Mouse (Mus musculus) MEL (cell line): ENCODE data around the gene Fbxl8. TPM values are rescaled to one million over a fixed set of nuclear protein-coding genes. Genes with fewer than 3 reads are reported as not detected.

Experiments used
- DNase-seq: peaks from one replicate; pipeline ENCODE4 v3.0.0; 2011; ENCODE audit warnings: low read depth, low spot score
- H3K27ac ChIP-seq: 2 replicates; pipeline ENCODE4 v1.5.1; 2012; ENCODE audit warnings: low read depth, mild to moderate bottlenecking, control low read depth, low read length, moderate library complexity; ENCODE audit not compliant: control insufficient read depth
- H3K27me3 ChIP-seq, 2 experiments: fragments of 150-350 bp in 1 of 2; sonication (generic) in 1 of 2; 2 replicates each; pipeline ENCODE4 v1.6.1; 2012; ENCODE audit warnings: low read length in 2 of 2, mild to moderate bottlenecking in 2 of 2, improper control_type of control experiment in 1 of 2, moderate library complexity in 1 of 2; ENCODE audit not compliant: insufficient read depth in 2 of 2, control insufficient read depth in 1 of 2
- H3K36me3 ChIP-seq, 2 experiments: 2 replicates each; pipeline ENCODE4 v1.6.1; 2012 to 2014; ENCODE audit warnings: low read length in 2 of 2, improper control_type of control experiment in 1 of 2, inconsistent platforms in 1 of 2, mild to moderate bottlenecking in 1 of 2; ENCODE audit not compliant: insufficient read depth in 2 of 2, control insufficient read depth in 1 of 2
- H3K4me1 ChIP-seq, 2 experiments: fragments of 150-350 bp in 1 of 2; sonication (generic) in 1 of 2; 2 replicates each; pipeline ENCODE4 v1.6.1; 2012; ENCODE audit warnings: low read length in 2 of 2, improper control_type of control experiment in 1 of 2, mild to moderate bottlenecking in 1 of 2; ENCODE audit not compliant: insufficient read depth in 2 of 2, control insufficient read depth in 1 of 2
- H3K4me3 ChIP-seq, 2 experiments: fragments of 150-350 bp in 1 of 2; sonication (generic) in 1 of 2; 2 replicates each; pipeline ENCODE4 v1.5.1; 2012; ENCODE audit warnings: low read depth in 2 of 2, low read length in 2 of 2, mild to moderate bottlenecking in 2 of 2, moderate library complexity in 2 of 2, control low read depth in 1 of 2, improper control_type of control experiment in 1 of 2; ENCODE audit not compliant: control insufficient read depth in 1 of 2, insufficient read depth in 1 of 2
- H3K79me2 ChIP-seq: 2 replicates; pipeline ENCODE4 v1.6.1; 2012; ENCODE audit warnings: mild to moderate bottlenecking, low read length, moderate library complexity; ENCODE audit not compliant: control insufficient read depth, poor library complexity, insufficient read depth
- H3K9ac ChIP-seq: 2 replicates; pipeline ENCODE4 v1.6.1; 2012; ENCODE audit warnings: low read depth, mild to moderate bottlenecking, control low read depth, low read length, moderate library complexity; ENCODE audit not compliant: control insufficient read depth, poor library complexity, severe bottlenecking
- H3K9me3 ChIP-seq: fragments of 150-350 bp; sonication (generic); replicated peaks from 2 replicates; pipeline ENCODE4 v1.6.1; 2012; ENCODE audit warnings: mild to moderate bottlenecking, low read length, improper control_type of control experiment, moderate library complexity; ENCODE audit not compliant: insufficient read depth
- BHLHE40 ChIP-seq: IDR thresholded peaks from 2 replicates; pipeline ENCODE4 v1.6.1; 2012; ENCODE audit warnings: low read depth, mild to moderate bottlenecking, inconsistent platforms, low read length, improper control_type of control experiment, borderline replicate concordance
- CHD1 ChIP-seq: IDR thresholded peaks from 2 replicates; pipeline ENCODE4 v1.6.1; 2012; ENCODE audit warnings: low read depth, mild to moderate bottlenecking, inconsistent platforms, low read length, improper control_type of control experiment
- CHD2 ChIP-seq: IDR thresholded peaks from 2 replicates; pipeline ENCODE4 v1.6.1; 2011; ENCODE audit warnings: low read length, improper control_type of control experiment
- CTCF ChIP-seq, 3 experiments: IDR thresholded peaks in 2 of 3; conservative IDR thresholded peaks in 1 of 3; 2 replicates each; pipeline ENCODE4 v1.5.1; 2011 to 2012; ENCODE audit warnings: low read length in 3 of 3, low read depth in 2 of 3, mild to moderate bottlenecking in 2 of 3, improper control_type of control experiment in 1 of 3, inconsistent platforms in 1 of 3, mixed read lengths in 1 of 3, moderate library complexity in 1 of 3; ENCODE audit not compliant: control insufficient read depth in 1 of 3, insufficient read depth in 1 of 3, poor library complexity in 1 of 3, severe bottlenecking in 1 of 3
- E2F4 ChIP-seq: IDR thresholded peaks from 2 replicates; pipeline ENCODE4 v1.6.1; 2011; ENCODE audit warnings: low read depth, low read length, improper control_type of control experiment, borderline replicate concordance
- EP300 ChIP-seq, 2 experiments: IDR thresholded peaks; 2 replicates each; pipeline ENCODE4 v1.6.1; 2011; ENCODE audit warnings: improper control_type of control experiment in 2 of 2, low read length in 2 of 2, low read depth in 1 of 2, mild to moderate bottlenecking in 1 of 2
- GABPA ChIP-seq: IDR thresholded peaks from 2 replicates; pipeline ENCODE4 v1.6.1; 2012; ENCODE audit warnings: low read depth, mild to moderate bottlenecking, inconsistent platforms, low read length, improper control_type of control experiment, moderate library complexity
- JUND ChIP-seq: IDR thresholded peaks from 2 replicates; pipeline ENCODE4 v1.6.1; 2011; ENCODE audit warnings: low read depth, mild to moderate bottlenecking, improper control_type of control experiment, low read length
- MAX ChIP-seq: IDR thresholded peaks from 2 replicates; pipeline ENCODE4 v1.6.1; 2011; ENCODE audit warnings: low read length, improper control_type of control experiment
- MAZ ChIP-seq: IDR thresholded peaks from 2 replicates; pipeline ENCODE4 v1.6.1; 2012; ENCODE audit warnings: low read depth, mild to moderate bottlenecking, inconsistent platforms, low read length, improper control_type of control experiment
- MXI1 ChIP-seq: IDR thresholded peaks from 2 replicates; pipeline ENCODE4 v1.6.1; 2011; ENCODE audit warnings: mild to moderate bottlenecking, low read depth, low read length, improper control_type of control experiment
- MYB ChIP-seq: IDR thresholded peaks from 2 replicates; pipeline ENCODE4 v1.6.1; 2011; ENCODE audit warnings: mild to moderate bottlenecking, low read depth, low read length, improper control_type of control experiment
- MYC ChIP-seq: IDR thresholded peaks from 2 replicates; pipeline ENCODE4 v1.6.1; 2011; ENCODE audit warnings: low read depth, mild to moderate bottlenecking, low read length, improper control_type of control experiment, moderate library complexity
- NELFE ChIP-seq: IDR thresholded peaks from 2 replicates; pipeline ENCODE4 v1.6.1; 2011; ENCODE audit warnings: low read depth, low read length, improper control_type of control experiment
- NRF1 ChIP-seq: IDR thresholded peaks from 2 replicates; pipeline ENCODE4 v1.6.1; 2014; ENCODE audit warnings: low read depth, mild to moderate bottlenecking, inconsistent platforms, low read length, improper control_type of control experiment, moderate library complexity; ENCODE audit not compliant: poor library complexity, insufficient read depth, severe bottlenecking
- POLR2A ChIP-seq, 2 experiments: IDR thresholded peaks; 2 replicates each; pipeline ENCODE4 v1.6.1; 2011 to 2012; ENCODE audit warnings: low read length in 2 of 2, mild to moderate bottlenecking in 2 of 2, control low read depth in 1 of 2, improper control_type of control experiment in 1 of 2, low read depth in 1 of 2, moderate library complexity in 1 of 2; ENCODE audit not compliant: control insufficient read depth in 1 of 2, insufficient read depth in 1 of 2, poor library complexity in 1 of 2
- POLR2AphosphoS2 ChIP-seq: IDR thresholded peaks from 2 replicates; pipeline ENCODE4 v1.6.1; 2011; ENCODE audit warnings: low read length, improper control_type of control experiment
- POLR2AphosphoS5 ChIP-seq: IDR thresholded peaks from 2 replicates; pipeline ENCODE4 v1.6.1; 2012; ENCODE audit warnings: low read depth, borderline replicate concordance, mild to moderate bottlenecking, inconsistent platforms, low read length, moderate library complexity, mixed read lengths
- RCOR1 ChIP-seq: IDR thresholded peaks from 2 replicates; pipeline ENCODE4 v1.6.1; 2012; ENCODE audit warnings: low read depth, mild to moderate bottlenecking, inconsistent platforms, low read length, improper control_type of control experiment
- SIN3A ChIP-seq: IDR thresholded peaks from 2 replicates; pipeline ENCODE4 v1.6.1; 2012; ENCODE audit warnings: low read length, improper control_type of control experiment, inconsistent platforms
- SMC3 ChIP-seq: IDR thresholded peaks from 2 replicates; pipeline ENCODE4 v1.6.1; 2011; ENCODE audit warnings: low read depth, low read length, improper control_type of control experiment
- TAL1 ChIP-seq: IDR thresholded peaks from 2 replicates; pipeline ENCODE4 v1.6.1; 2012; ENCODE audit warnings: mild to moderate bottlenecking, inconsistent platforms, low read length, moderate library complexity, mixed read lengths
- TBP ChIP-seq: IDR thresholded peaks from 2 replicates; pipeline ENCODE4 v1.8.0; 2011; ENCODE audit warnings: low read depth, low read length, improper control_type of control experiment
- TCF12 ChIP-seq: IDR thresholded peaks from 2 replicates; pipeline ENCODE4 v1.6.1; 2014; ENCODE audit warnings: low read depth, mild to moderate bottlenecking, inconsistent platforms, low read length, improper control_type of control experiment, moderate library complexity
- USF2 ChIP-seq, 2 experiments: IDR thresholded peaks; 2 replicates each; pipeline ENCODE4 v1.6.1; 2011 to 2012; ENCODE audit warnings: improper control_type of control experiment in 2 of 2, low read length in 2 of 2, borderline replicate concordance in 1 of 2, inconsistent platforms in 1 of 2, low read depth in 1 of 2, mild to moderate bottlenecking in 1 of 2; ENCODE audit not compliant: insufficient read depth in 1 of 2
- ZC3H11A ChIP-seq: IDR thresholded peaks from 2 replicates; pipeline ENCODE4 v1.6.1; 2012; ENCODE audit warnings: low read depth, mild to moderate bottlenecking, inconsistent platforms, low read length, improper control_type of control experiment
- ZKSCAN1 ChIP-seq: IDR thresholded peaks from 2 replicates; pipeline ENCODE4 v1.6.1; 2012; ENCODE audit warnings: low read depth, mild to moderate bottlenecking, inconsistent platforms, low read length, improper control_type of control experiment, moderate library complexity
- ZNF384 ChIP-seq: IDR thresholded peaks from 2 replicates; pipeline ENCODE4 v1.6.1; 2012; ENCODE audit warnings: low read depth, mild to moderate bottlenecking, inconsistent platforms, low read length, improper control_type of control experiment
- polyA plus RNA-seq, 2 experiments: library from polyadenylated mRNA; stranded (reverse) in 1 of 2; unstranded in 1 of 2; fragments of >175 nt in 1 of 2; fragments of >200 nt in 1 of 2; gene quantifications; 2 replicates each; pipeline versions ENCODE4 v1.2.1 to v1.2.4; 2012; ENCODE audit warnings: low replicate concordance in 2 of 2, low read depth in 1 of 2; ENCODE audit not compliant: insufficient read length in 2 of 2, insufficient read depth in 1 of 2, missing spikeins in 1 of 2
- total RNA-seq: library from RNA; depleted of rRNA; stranded (reverse); fragments of 300-350 nt; gene quantifications from 2 replicates; pipeline ENCODE4 v1.2.3, GENCODE M21; 2012

Fbxl8 gene
- total and polyA plus RNA-seq, 3 experiments = 4.1 to 7.2 TPM; not detected in 1

DNA sequence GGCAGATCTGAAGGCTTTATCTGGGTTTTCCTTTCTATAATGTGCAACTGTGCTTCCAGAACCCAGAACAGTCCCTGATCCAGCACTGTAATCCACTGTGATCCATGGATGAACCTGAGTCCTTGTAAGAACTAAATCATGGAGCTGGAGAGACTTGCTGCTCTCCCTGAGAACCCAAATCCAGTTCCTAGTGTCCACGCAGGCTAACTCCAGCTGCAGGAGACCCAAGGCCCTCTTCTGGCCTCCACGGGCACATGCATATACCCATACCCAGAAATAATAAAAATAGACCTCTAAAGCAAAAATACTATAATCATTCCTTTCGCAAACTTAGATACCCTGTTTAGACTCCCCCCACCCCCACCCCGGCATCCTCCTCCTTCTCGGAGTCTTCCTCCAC is 23.8 kb downstream of the Fbxl8 start:
- no peaks in the 10 kb centered on the region for H3K27me3 ChIP-seq
- H3K27ac ChIP-seq = no peak overlapping the region; the same call in 1 of the 2 replicates
- peak; percentile 58 for DNase-seq
- TF ChIP-seq TBP = no peak
- 0 out of 2 replicates have a peak, but pooled peaks have one; percentile 14 for TF ChIP-seq MAZ
- no peak for TF ChIP-seq JUND
- TF ChIP-seq SIN3A = no peak; the same call in 1 of the 2 replicates
- peak; percentile 9 to 20 (median 19); a peak in 2 of 6 replicates for TF ChIP-seq CTCF (IDR thresholded peaks at IDR 0.05 in 2 of 3, conservative IDR thresholded peaks at IDR 0.05 in 1 of 3; ENCODE audit: control insufficient read depth in 1 of 3, insufficient read depth in 1 of 3, low read depth in 2 of 3, low read length in 3 of 3, poor library complexity in 1 of 3, severe bottlenecking in 1 of 3)
- TF ChIP-seq SMC3 = peak; percentile 36
- TF ChIP-seq, all 39 proteins: peak for 3
- H3K4me1 ChIP-seq = peaks cover 4 to 20% of the 10 kb centered on the region in 2 experiments; a peak in 3 of 4 replicates
- H3K36me3 ChIP-seq = peaks cover 0 to 6% of the 10 kb centered on the region in 2 experiments; a peak in 2 of 4 replicates
- no peaks in the 10 kb centered on the region for H3K9me3 ChIP-seq
- H3K9ac ChIP-seq = peak overlapping the region; percentile 59
- H3K79me2 ChIP-seq = peaks cover 3% of the 10 kb centered on the region
- H3K4me3 ChIP-seq = peak overlapping the region; percentile 70 to 86

DNA sequence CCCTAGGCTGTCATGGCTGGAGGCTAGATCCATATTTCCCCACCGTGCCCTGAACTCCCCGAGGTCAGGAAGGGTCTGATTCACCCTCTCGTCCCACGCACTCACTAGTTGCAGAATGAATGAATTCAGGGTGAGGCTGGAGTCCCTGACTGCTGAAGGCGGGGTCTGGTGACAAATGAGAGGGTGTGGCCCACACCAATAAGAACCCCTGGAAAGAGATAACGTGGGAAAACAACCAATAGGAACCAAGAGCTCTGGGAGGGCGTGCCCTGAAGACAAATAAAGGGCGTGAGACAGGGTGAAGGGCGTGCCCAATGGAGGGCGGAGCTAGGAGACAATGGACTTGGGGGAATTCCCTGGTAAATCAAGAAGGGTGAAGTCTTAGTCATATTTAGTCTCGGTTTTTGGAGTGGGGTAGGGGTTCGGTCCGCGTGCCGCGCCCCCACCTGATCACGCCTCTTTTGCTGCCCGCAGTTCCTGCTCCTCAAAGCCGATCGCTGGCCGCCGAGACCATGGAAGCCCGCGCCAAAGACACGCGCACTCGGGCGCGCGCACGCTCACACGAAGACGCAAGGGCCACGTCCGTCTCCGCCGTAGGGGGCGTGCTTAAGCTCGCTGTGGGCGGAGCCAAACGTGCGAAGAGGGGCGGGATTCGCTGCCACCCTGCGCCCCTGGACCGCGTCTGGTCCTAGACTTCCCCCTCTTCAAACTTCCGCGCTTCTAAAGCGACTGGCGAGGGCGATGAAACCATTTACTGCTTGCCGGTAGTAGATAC is 24.7 kb downstream of the Fbxl8 start:
- Histone ChIP-seq H3K9ac (peak overlapping the region; percentile 76), H3K27ac (peak overlapping the region; percentile 82), H3K36me3 (no peaks in the 10 kb centered on the region; a peak in 1 of 4 replicates), H3K4me3 (peak overlapping the region; percentile 74 to 86), H3K4me1 (peaks cover 4 to 13% of the 10 kb centered on the region in 2 experiments; a peak in 3 of 4 replicates), H3K27me3 (no peaks in the 10 kb centered on the region), H3K9me3 (no peaks in the 10 kb centered on the region), H3K79me2 (peaks cover 3% of the 10 kb centered on the region)
- peak; percentile 99 for DNase-seq
- TF ChIP-seq ZNF384 (no peak), NELFE (peak; percentile 87), POLR2AphosphoS2 (peak; percentile 79), ZC3H11A (no peak), TCF12 (peak; percentile 68), CHD1 (no peak), ZKSCAN1 (no peak), TAL1 (no peak), GABPA (no peak), MAZ (no peak; the same call in 1 of the 2 replicates), CTCF (IDR thresholded peaks at IDR 0.05 in 2 of 3, conservative IDR thresholded peaks at IDR 0.05 in 1 of 3; ENCODE audit: control insufficient read depth in 1 of 3, insufficient read depth in 1 of 3, low read depth in 2 of 3, low read length in 3 of 3, poor library complexity in 1 of 3, severe bottlenecking in 1 of 3) (0 out of 6 replicates have a peak, but pooled peaks of 1 of the 3 experiments have one; percentile 7), MXI1 (peak; percentile 67), MYC (peak; percentile 32; the same call in 1 of the 2 replicates), JUND (no peak), E2F4 (0 out of 2 replicates have a peak, but pooled peaks have one; percentile 15), MYB (no peak), EP300 (IDR thresholded peaks at IDR 0.05; ENCODE audit: low read depth in 1 of 2, low read length in 2 of 2) (no peak), POLR2AphosphoS5 (no peak), TBP (peak; percentile 95), POLR2A (IDR thresholded peaks at IDR 0.05; ENCODE audit: control insufficient read depth in 1 of 2, insufficient read depth in 1 of 2, low read depth in 1 of 2, low read length in 2 of 2, poor library complexity in 1 of 2) (peak; percentile 81 to 88), CHD2 (0 out of 2 replicates have a peak, but pooled peaks have one; percentile 6), SIN3A (peak; percentile 78), BHLHE40 (peak; percentile 34; the same call in 1 of the 2 replicates), NRF1 (peak; percentile 67), RCOR1 (no peak), USF2 (IDR thresholded peaks at IDR 0.05; ENCODE audit: borderline replicate concordance in 1 of 2, insufficient read depth in 1 of 2, low read depth in 1 of 2, low read length in 2 of 2) (no peak), MAX (peak; percentile 25; the same call in 1 of the 2 replicates)
